ENCODE assay signal across 8 mouse cellular contexts in the genomic region with DNA sequence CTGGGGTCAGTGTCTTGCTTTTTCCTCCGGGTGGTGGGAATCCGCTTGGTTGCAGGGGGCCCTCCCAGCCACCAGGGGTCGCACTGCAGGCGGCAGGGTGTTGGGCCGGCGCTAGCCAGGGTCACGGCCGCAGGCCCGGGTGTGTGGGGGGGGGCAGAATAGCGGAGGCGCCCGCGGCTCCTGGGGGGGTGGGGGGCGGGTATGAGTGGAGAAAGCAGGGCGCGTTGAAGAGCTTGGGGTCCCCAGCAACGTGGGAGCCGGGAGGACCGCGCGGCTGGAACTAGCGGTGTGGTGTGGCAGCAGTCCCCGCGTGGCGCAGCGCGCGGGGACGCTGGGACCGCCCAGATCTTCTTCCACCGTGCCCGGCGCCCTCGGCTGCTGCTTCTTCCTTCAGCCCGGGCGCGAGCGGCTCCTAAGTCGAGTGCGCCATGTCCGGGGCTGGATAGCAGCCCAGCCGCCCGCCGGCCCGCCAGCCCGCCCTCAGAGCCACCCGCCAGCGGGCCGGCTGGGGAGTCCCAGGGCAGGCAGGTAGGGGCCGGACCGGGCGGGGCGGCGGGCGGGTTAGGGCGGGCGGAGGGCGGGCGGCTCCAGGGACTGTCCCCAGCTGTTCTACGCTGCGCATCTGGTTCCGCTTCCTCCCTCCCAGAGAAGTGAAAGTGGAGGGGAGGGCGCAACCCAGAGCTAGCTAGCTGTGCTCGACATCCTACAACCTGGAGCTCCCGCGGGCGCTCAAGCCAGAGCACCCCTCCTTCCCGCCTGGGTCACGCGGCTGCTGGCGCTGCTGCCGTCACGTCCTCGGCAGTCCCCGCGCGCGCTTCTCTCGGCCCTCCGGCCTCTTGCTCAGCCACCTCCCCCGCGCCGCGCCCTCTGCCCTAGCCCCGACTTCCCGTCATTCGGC. TPM values are rescaled to one million over a fixed set of nuclear protein-coding genes. Genes with fewer than 3 reads are reported as not detected.
DNase-seq lines count a peak whose midpoint lies in the region; ATAC-seq and TF ChIP-seq lines count a peak whose summit lies in the region.

A gene (plus strand): TSS at position 152 of the 898 bp plus-strand sequence.

- peak; percentile 85 for ATAC-seq in forebrain, embryonic 16.5 days
- ATAC-seq in neural tube, embryonic 14.5 days (ENCODE audit: low read depth): peak; percentile 82

- under 1% methylated on average over 80 of the region's 87 CpGs for WGBS in forebrain, embryonic 16.5 days
- WGBS in neural tube, embryonic 14.5 days: under 1% methylated on average over 49 of the region's 87 CpGs

- peak; percentile 84 for TF ChIP-seq CTCF in testis, adult 2 months (IDR thresholded peaks at IDR 0.05; ENCODE audit: control insufficient read depth, insufficient read depth, insufficient replicate concordance, low read depth, low read length)

- no peaks in the 10 kb centered on the region for H3K9me3 ChIP-seq in ES-E14 (ENCODE audit: control insufficient read depth, insufficient read depth, low read depth, low read length)
- H3K9me3 ChIP-seq in forebrain, embryonic 16.5 days (ENCODE audit: control insufficient read depth, low read length): no peaks in the 10 kb centered on the region
- H3K9me3 ChIP-seq in neural tube, embryonic 14.5 days (ENCODE audit: control insufficient read depth, low read length): no peaks in the 10 kb centered on the region

- in situ Hi-C loops in ES-E14 (cut with MboI; ENCODE audit: low sequenced_read_pairs in 2 of 2, unreplicated experiment in 2 of 2): no loop called here

- no peaks in the 10 kb centered on the region for H3K27me3 ChIP-seq in forebrain, embryonic 16.5 days (replicated peaks; ENCODE audit: control insufficient read depth, insufficient read depth, low read length)
- no peaks in the 10 kb centered on the region for H3K27me3 ChIP-seq in neural tube, embryonic 14.5 days (ENCODE audit: control insufficient read depth, insufficient read depth, low read length)
- H3K27me3 ChIP-seq in testis, adult 2 months (ENCODE audit: control insufficient read depth, insufficient read depth, low read length): no peaks in the 10 kb centered on the region

- H3K4me1 ChIP-seq in ES-E14 (ENCODE audit: control insufficient read depth in 2 of 2, insufficient read depth in 2 of 2, low read length in 2 of 2, poor library complexity in 1 of 2): peaks cover 2 to 4% of the 10 kb centered on the region in 2 experiments; a peak in 2 of 4 replicates
- H3K4me1 ChIP-seq in forebrain, embryonic 16.5 days (replicated peaks; ENCODE audit: control insufficient read depth, insufficient read depth, low read length): peaks cover 12% of the 10 kb centered on the region
- peaks cover 7% of the 10 kb centered on the region for H3K4me1 ChIP-seq in neural tube, embryonic 14.5 days (ENCODE audit: control insufficient read depth, insufficient read depth, low read length)
- H3K4me1 ChIP-seq in testis, adult 2 months (ENCODE audit: control insufficient read depth, insufficient read depth, low read length): peaks cover 16% of the 10 kb centered on the region

- TF ChIP-seq POLR2A in testis, adult 2 months (IDR thresholded peaks at IDR 0.05; ENCODE audit: control insufficient read depth, low read depth, low read length): peak; percentile 49

- H3K36me3 ChIP-seq in ES-E14 (ENCODE audit: control insufficient read depth, insufficient read depth, low read length, poor library complexity, severe bottlenecking): peaks cover 18% of the 10 kb centered on the region; the same call in 1 of the 2 replicates
- H3K36me3 ChIP-seq in forebrain, embryonic 16.5 days (ENCODE audit: control insufficient read depth, insufficient read depth): peaks cover 22% of the 10 kb centered on the region
- peaks cover 29% of the 10 kb centered on the region for H3K36me3 ChIP-seq in neural tube, embryonic 14.5 days (ENCODE audit: control insufficient read depth, insufficient read depth, low read length)
- no peaks in the 10 kb centered on the region; the same call in 1 of the 2 replicates for H3K36me3 ChIP-seq in testis, adult 2 months (ENCODE audit: control insufficient read depth, insufficient read depth, low read length)

- H3K4me2 ChIP-seq in forebrain, embryonic 16.5 days (ENCODE audit: low read length): peak within 1 kb of the TSS; percentile 86
- H3K4me2 ChIP-seq in neural tube, embryonic 14.5 days (ENCODE audit: low read depth, low read length): peak within 1 kb of the TSS; percentile 65

- peak within 1 kb of the TSS; percentile 73 for H3K27ac ChIP-seq in ES-E14 (ENCODE audit: insufficient read depth, low read depth, low read length, poor library complexity, severe bottlenecking)
- H3K27ac ChIP-seq in forebrain, embryonic 16.5 days (ENCODE audit: low read length): peak within 1 kb of the TSS; percentile 89
- H3K27ac ChIP-seq in neural tube, embryonic 14.5 days (ENCODE audit: low read depth, low read length): peak within 1 kb of the TSS; percentile 93
- H3K27ac ChIP-seq in testis, adult 2 months (ENCODE audit: control insufficient read depth, insufficient read depth, low read depth, low read length): peak within 1 kb of the TSS; percentile 77

- peak within 1 kb of the TSS; percentile 84 to 93 for H3K4me3 ChIP-seq in ES-E14 (ENCODE audit: insufficient read depth in 1 of 2, low read depth in 1 of 2, low read length in 2 of 2, poor library complexity in 1 of 2, severe bottlenecking in 1 of 2)
- H3K4me3 ChIP-seq in forebrain, embryonic 16.5 days (replicated peaks; ENCODE audit: low read length): peak within 1 kb of the TSS; percentile 86
- H3K4me3 ChIP-seq in neural tube, embryonic 14.5 days (ENCODE audit: low read depth, low read length): peak within 1 kb of the TSS; percentile 86
- peak within 1 kb of the TSS; percentile 95 for H3K4me3 ChIP-seq in testis, adult 2 months (ENCODE audit: control insufficient read depth, low read depth, low read length)

- intact Hi-C loops in heart, postnatal 25 days (cut with DNase I): loop anchor here (2.0 kb wide), 1 partner anchor 108 kb away; no protein-coding TSS in a partner anchor

- DNase-seq in ES-E14 (ENCODE audit: low read depth, low spot score): peak; percentile 61
- peak; percentile 93 to 95 for DNase-seq in cerebellum, adult 18-20 months
- peak; percentile 89 for DNase-seq in heart, postnatal 25 days (ENCODE audit: low spot score)
- DNase-seq in layer of hippocampus, adult 18-20 months (ENCODE audit: low spot score in 2 of 2): peak; percentile 75 to 86
- DNase-seq in lung, adult 18-20 months: peak; percentile 92 to 93

- peak within 1 kb of the TSS; percentile 90 for H3K9ac ChIP-seq in ES-E14 (ENCODE audit: insufficient read depth, low read depth, low read length, poor library complexity, severe bottlenecking)
- peak within 1 kb of the TSS; percentile 88 for H3K9ac ChIP-seq in forebrain, embryonic 16.5 days (replicated peaks; ENCODE audit: low read depth, low read length)
- H3K9ac ChIP-seq in neural tube, embryonic 14.5 days (replicated peaks; ENCODE audit: low read depth, low read length): peak within 1 kb of the TSS; percentile 93

TF ChIP-seq in ES-E14, 5 proteins besides CTCF, POLR2A, EP300 and RAD21:
- TF ChIP-seq HCFC1 (IDR thresholded peaks at IDR 0.05; ENCODE audit: borderline replicate concordance, insufficient read depth, low read length) (0 out of 2 replicates have a peak, but pooled peaks have one; percentile 60), ZNF384 (IDR thresholded peaks at IDR 0.05; ENCODE audit: low read depth, low read length) (no peak)

RNA-seq across cellular contexts. Expression of the gene that starts here (rescaled TPM):
- 4.1 and 8.2 TPM in 2 replicates for total RNA-seq in ES-E14 (2012; rRNA removed)
- polyA plus RNA-seq in forebrain, embryonic 16.5 days (2015; fragmentation: Nextera tagmentation; extraction: Ambion mirVana): 5.3 and 6.7 TPM in 2 replicates
- 10 to 100 TPM; 31.9 to 33.4 TPM for total RNA-seq in heart, postnatal 25 days (2021)
- total RNA-seq in layer of hippocampus, adult 18-20 months (2021): 10 to 100 TPM; 30.1 to 31.9 TPM
- 7.3 and 8.5 TPM in 2 replicates for polyA plus RNA-seq in neural tube, embryonic 14.5 days (2014; fragmentation: Nextera tagmentation; extraction: Ambion mirVana)
- polyA plus RNA-seq in testis, adult 2 months (2012; rRNA removed): 25.7 and 30.5 TPM in 2 replicates

Comparison
In these comparisons a context has a peak if more than half of its experiments do, and no peak if none do; other contexts are left out.
1. Peak in every context shown above with its lines: DNase-seq, ATAC-seq, H3K4me3 ChIP-seq and H3K27ac ChIP-seq.